Mouse (Mus musculus) lung, postnatal 0 days (tissue): ENCODE data around the gene Fgf4. TPM values are rescaled to one million over a fixed set of nuclear protein-coding genes. Genes with fewer than 3 reads are reported as not detected.

Source experiments
- ATAC-seq: fragments of 200-750 bp; cut with Nextera tagmentation; 2 replicates; pipeline ENCODE4 v1.8.0; 2017; ENCODE audit warnings: moderate library complexity
- DNase-seq: peaks from one replicate; pipeline ENCODE4 v3.0.0-alpha.2; 2016; ENCODE audit warnings: low spot score
- H3K27ac ChIP-seq: fragments of 300-500 bp; sonication (generic); 2 replicates; pipeline ENCODE4 v1.5.1; 2014; ENCODE audit warnings: antibody characterized with exemption, mild to moderate bottlenecking, low read length, mixed read lengths
- H3K27me3 ChIP-seq: fragments of 300-500 bp; sonication (generic); replicated peaks from 2 replicates; pipeline ENCODE4 v1.6.1; 2014; ENCODE audit warnings: low read length, mixed read lengths; ENCODE audit not compliant: insufficient read depth
- H3K36me3 ChIP-seq: fragments of 300-500 bp; sonication (generic); 2 replicates; pipeline ENCODE4 v1.6.1; 2014; ENCODE audit warnings: low read length, mixed read lengths; ENCODE audit not compliant: insufficient read depth
- H3K4me1 ChIP-seq: fragments of 300-500 bp; sonication (generic); 2 replicates; pipeline ENCODE4 v1.6.1; 2014; ENCODE audit warnings: antibody characterized with exemption, low read depth, low read length, mixed read lengths; ENCODE audit not compliant: insufficient read depth
- H3K4me2 ChIP-seq: fragments of 300-500 bp; sonication (generic); replicated peaks from 2 replicates; pipeline ENCODE4 v1.6.1; 2014; ENCODE audit warnings: low read depth, mild to moderate bottlenecking, low read length, moderate library complexity, mixed read lengths
- H3K4me3 ChIP-seq: fragments of 300-500 bp; sonication (generic); 2 replicates; pipeline ENCODE4 v1.5.1; 2014; ENCODE audit warnings: low read depth, low read length
- H3K9ac ChIP-seq: fragments of 300-500 bp; sonication (generic); replicated peaks from 2 replicates; pipeline ENCODE4 v1.6.1; 2014; ENCODE audit warnings: low read depth, mild to moderate bottlenecking
- H3K9me3 ChIP-seq: fragments of 300-500 bp; sonication (generic); 2 replicates; pipeline ENCODE4 v1.6.1; 2016; ENCODE audit warnings: low read length, mixed read lengths
- CTCF ChIP-seq: IDR thresholded peaks from 2 replicates; pipeline ENCODE4 v1.5.1; 2016; ENCODE audit warnings: antibody characterized with exemption, mild to moderate bottlenecking
- EP300 ChIP-seq: IDR thresholded peaks from 2 replicates; pipeline ENCODE4 v1.6.1; 2016; ENCODE audit warnings: antibody characterized with exemption, mild to moderate bottlenecking, control low read depth
- WGBS: fragments of 180-500 bp; shearing (Covaris S2); extraction: QIAGEN DNeasy Blood & Tissue Kit; methylation state at CpG from one replicate; pipeline ENCODE4 v1.1.7; 2014; 5-methylcytosine and 5-hydroxymethylcytosine counted together
- polyA plus RNA-seq: library from polyadenylated mRNA; unstranded; fragments of >200 nt; fragmentation: Nextera tagmentation; extraction: Ambion mirVana; gene quantifications from 2 replicates; pipeline ENCODE4 v1.2.1, GENCODE M21; 2015

The Fgf4 gene
- polyA plus RNA-seq, 1 experiment from 2014 or later: not detected

GRCm38 (mm10) chr7:144891863-144892262 is 44.7 kb downstream of the Fgf4 start:
- no peak for ATAC-seq
- Histone ChIP-seq H3K36me3 (no peaks in the 10 kb centered on the region), H3K27me3 (peaks cover 29% of the 10 kb centered on the region), H3K4me3 (no peak overlapping the region), H3K4me2 (no peak overlapping the region), H3K9ac (no peak overlapping the region), H3K27ac (no peak overlapping the region), H3K9me3 (no peaks in the 10 kb centered on the region), H3K4me1 (peaks cover 14% of the 10 kb centered on the region; the same call in 1 of the 2 replicates)
- no peak for DNase-seq
- TF ChIP-seq EP300 (no peak), CTCF (no peak)
- 55% methylated on average over 2 of the region's 2 CpGs for WGBS

- no peak overlapping the region for H3K4me2 ChIP-seq
- H3K36me3 ChIP-seq: no peaks in the 10 kb centered on the region
- TF ChIP-seq CTCF (no peak), EP300 (no peak)
- H3K9ac ChIP-seq: no peak overlapping the region
- ATAC-seq (no peak), DNase-seq (no peak)
- H3K4me3 ChIP-seq: no peak overlapping the region
- H3K27ac ChIP-seq: no peak overlapping the region
- H3K27me3 ChIP-seq: peaks cover 33% of the 10 kb centered on the region
- 56% methylated on average over 6 of the region's 6 CpGs for WGBS
- H3K4me1 ChIP-seq: peaks cover 14% of the 10 kb centered on the region; the same call in 1 of the 2 replicates
- no peaks in the 10 kb centered on the region for H3K9me3 ChIP-seq
These were observed 45.2 kb downstream of the Fgf4 start for GRCm38 (mm10) chr7:144892322-144892721.

- DNase-seq: peak; percentile 43
- no peak overlapping the region for H3K4me3 ChIP-seq
- no peaks in the 10 kb centered on the region for H3K9me3 ChIP-seq
- peaks cover 50% of the 10 kb centered on the region for H3K27me3 ChIP-seq
- H3K27ac ChIP-seq: no peak overlapping the region
- TF ChIP-seq CTCF: peak; percentile 58
- TF ChIP-seq EP300: no peak
- WGBS: 10% methylated on average over 5 of the region's 5 CpGs
- H3K4me2 ChIP-seq: no peak overlapping the region
- peaks cover 14% of the 10 kb centered on the region; the same call in 1 of the 2 replicates for H3K4me1 ChIP-seq
- H3K9ac ChIP-seq: no peak overlapping the region
- no peaks in the 10 kb centered on the region for H3K36me3 ChIP-seq
- ATAC-seq: no peak
These were observed 47.0 kb downstream of the Fgf4 start for GRCm38 (mm10) chr7:144894191-144894590.

- TF ChIP-seq CTCF: no peak
- TF ChIP-seq EP300: no peak
- no peak overlapping the region for H3K9ac ChIP-seq
- 5% methylated on average over 4 of the region's 4 CpGs for WGBS
- DNase-seq: no peak
- ATAC-seq: no peak
- H3K4me3 ChIP-seq: no peak overlapping the region
- peaks cover 14% of the 10 kb centered on the region; the same call in 1 of the 2 replicates for H3K4me1 ChIP-seq
- H3K27ac ChIP-seq: no peak overlapping the region
- H3K4me2 ChIP-seq: no peak overlapping the region
- peaks cover 51% of the 10 kb centered on the region for H3K27me3 ChIP-seq
- H3K36me3 ChIP-seq: no peaks in the 10 kb centered on the region
- no peaks in the 10 kb centered on the region for H3K9me3 ChIP-seq
These were observed 47.5 kb downstream of the Fgf4 start for GRCm38 (mm10) chr7:144894706-144895105.

- Histone ChIP-seq H3K27ac (no peak overlapping the region), H3K27me3 (peaks cover 51% of the 10 kb centered on the region), H3K4me3 (peak overlapping the region; percentile 33), H3K4me2 (peak overlapping the region; percentile 61), H3K9ac (no peak overlapping the region), H3K36me3 (no peaks in the 10 kb centered on the region), H3K9me3 (no peaks in the 10 kb centered on the region), H3K4me1 (peaks cover 14% of the 10 kb centered on the region; the same call in 1 of the 2 replicates)
- TF ChIP-seq CTCF: peak; percentile 90
- TF ChIP-seq EP300: no peak
- ATAC-seq (peak; percentile 82), DNase-seq (peak; percentile 83)
- under 1% methylated on average over 34 of the region's 37 CpGs for WGBS
These were observed 48.3 kb downstream of the Fgf4 start for GRCm38 (mm10) chr7:144895305-144896111.

GRCm38 (mm10) chr7:144896294-144897218 is 49.4 kb downstream of the Fgf4 start, which contains the start of gene Fgf15:
TSS of gene Fgf15 (plus strand) at chr7:144896531.
- ATAC-seq (no peak), DNase-seq (peak; percentile 6)
- Histone ChIP-seq H3K9me3 (no peaks in the 10 kb centered on the region), H3K27ac (no peak within 1 kb of the TSS), H3K4me2 (peak within 1 kb of the TSS; percentile 61), H3K36me3 (no peaks in the 10 kb centered on the region), H3K4me1 (peaks cover 14% of the 10 kb centered on the region; the same call in 1 of the 2 replicates), H3K9ac (no peak within 1 kb of the TSS), H3K27me3 (peaks cover 51% of the 10 kb centered on the region), H3K4me3 (peak within 1 kb of the TSS; percentile 33)
- WGBS: 1% methylated on average over 65 of the region's 65 CpGs
- TF ChIP-seq EP300 (no peak), CTCF (no peak)
